Mouse (Mus musculus) urinary bladder, postnatal 4 days (tissue): ENCODE results near the gene Tbc1d9b.
A peak's percentile ranks its signal among the peaks of the same experiment; 100 is the strongest.
"Not testable (repeated sequence)": the region's sequence is repeated elsewhere in the genome, so short reads cannot be mapped to it uniquely, and the experiment has no call there.

Experiments used
- DNase-seq, 2 experiments: peaks; one replicate each; pipeline ENCODE4 v3.0.0; 2021 to 2022; ENCODE audit warnings: low spot score in 2 of 2

The Tbc1d9b gene

DNA sequence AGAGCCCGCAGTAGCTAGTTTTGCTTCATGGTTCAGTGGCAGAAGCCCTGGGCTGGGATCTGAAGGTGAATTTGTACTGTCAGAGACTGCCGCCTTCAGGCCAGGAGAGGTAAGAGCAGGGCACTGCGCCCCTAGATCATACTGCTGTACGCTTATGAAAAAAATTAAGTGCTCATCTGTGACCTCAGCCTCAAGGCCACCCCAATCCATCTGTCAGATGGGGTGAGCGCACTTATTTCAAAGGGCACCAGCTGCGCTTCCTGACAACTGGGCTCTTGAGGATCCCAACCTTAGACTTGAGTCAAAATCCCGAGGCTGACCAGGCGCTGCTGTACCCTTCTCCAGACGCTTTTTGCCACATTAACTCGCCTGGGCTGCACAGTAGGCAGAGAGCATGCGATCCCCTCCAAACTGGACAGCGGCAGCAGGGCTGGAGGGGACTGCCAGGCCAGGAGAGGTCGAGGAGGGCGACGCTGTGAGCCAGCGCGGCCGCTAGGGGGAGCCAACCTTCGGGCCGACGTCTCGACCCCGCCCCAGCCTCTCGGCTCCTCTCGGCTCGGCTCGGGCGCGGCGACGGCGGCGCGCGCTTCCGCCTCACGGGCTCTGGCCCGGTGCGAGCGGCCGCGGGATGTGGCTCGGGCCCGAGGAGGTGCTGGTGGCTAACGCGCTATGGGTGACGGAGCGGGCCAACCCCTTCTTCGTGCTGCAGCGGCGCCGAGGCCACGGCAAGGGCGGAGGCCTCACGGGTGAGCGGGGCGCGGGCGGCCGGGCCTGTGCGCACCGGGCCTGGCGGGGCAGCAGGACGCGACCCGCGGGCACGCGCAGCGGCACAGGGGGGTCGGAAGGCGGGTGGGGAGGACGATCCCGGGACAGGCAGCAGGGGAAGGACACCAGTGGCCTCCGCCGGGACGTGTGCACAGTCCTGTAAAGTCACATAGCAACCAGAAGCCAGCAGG is at the start of gene Tbc1d9b:
Gene Tbc1d9b, plus strand, starts transcription at position 586 of the 956 bp plus-strand sequence.
- peak; percentile 86 to 90 for DNase-seq

DNA sequence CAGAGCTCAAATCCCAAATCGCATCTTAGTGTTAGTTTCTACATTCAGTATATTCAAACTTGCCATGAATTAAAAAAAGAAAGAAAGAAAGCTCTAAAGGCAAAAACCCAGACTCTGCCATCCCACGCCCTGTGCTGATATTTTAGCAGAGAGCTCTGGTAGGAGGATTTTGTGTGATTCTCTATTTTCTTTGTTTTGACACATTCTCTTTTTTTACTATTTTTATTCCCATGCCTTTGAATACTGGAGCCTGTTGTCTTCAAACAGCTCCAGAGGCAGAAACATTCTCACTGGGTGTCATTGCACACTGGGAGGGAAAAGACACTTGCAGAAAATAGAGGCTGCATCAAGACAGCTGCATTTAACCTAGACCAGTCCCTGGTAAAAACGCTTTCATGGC is 45.0 kb upstream of the Tbc1d9b start:
- no peak for DNase-seq

DNA sequence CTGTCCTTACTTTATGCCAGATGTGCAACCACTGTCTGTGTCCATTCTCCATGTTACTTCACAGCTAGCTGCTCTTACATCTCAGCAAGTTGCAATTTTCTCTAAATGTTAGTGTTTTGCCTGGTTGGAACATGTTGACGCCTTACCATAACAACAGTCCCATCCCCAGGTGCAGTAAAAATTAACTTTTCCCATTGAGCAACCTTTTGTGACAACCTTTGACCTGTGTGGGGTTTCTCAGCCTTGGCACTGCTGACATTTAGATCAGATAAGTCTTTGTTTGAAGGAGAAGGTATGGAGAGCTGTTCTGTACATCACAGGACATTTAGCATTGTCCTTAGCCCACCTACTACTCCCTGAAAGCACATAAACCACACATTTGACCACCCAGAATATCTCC is 41.4 kb upstream of the Tbc1d9b start:
- DNase-seq: peak in 1 of 2 experiments; percentile 6

DNA sequence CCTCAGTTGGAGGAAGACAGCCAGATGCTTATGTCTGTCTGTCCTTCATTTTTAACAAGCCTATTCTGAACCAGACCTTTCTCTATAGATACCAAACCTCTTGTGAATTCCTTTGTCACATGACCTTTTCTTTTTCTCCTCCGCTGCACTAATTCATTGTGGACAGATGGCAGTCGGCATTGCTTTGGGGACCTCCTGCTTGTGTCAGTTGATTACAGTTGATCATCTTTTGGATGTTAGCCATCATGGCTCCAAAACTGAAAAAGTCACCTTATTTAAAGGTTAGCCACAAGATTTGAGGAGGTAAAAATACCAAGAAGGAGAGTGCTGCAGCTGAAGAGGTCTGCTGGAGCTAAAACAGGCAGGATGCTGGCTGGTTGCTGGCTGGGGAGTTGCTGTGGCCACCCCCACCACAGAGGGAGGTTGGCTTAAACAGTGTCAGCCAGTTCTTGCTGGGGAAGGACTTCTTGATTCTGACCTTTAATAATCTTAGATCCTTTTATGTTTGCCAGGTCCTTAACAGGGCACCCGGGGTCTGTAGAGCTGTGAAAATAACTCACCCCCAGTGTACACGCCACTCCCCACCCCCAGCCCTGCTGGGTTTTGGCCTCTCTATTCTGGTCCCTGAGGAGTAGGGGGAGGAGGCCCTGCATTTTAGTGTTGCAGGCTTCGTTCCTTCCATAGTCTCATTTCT is 40.1 kb upstream of the Tbc1d9b start:
- peak in 1 of 2 experiments; percentile 49 for DNase-seq

DNA sequence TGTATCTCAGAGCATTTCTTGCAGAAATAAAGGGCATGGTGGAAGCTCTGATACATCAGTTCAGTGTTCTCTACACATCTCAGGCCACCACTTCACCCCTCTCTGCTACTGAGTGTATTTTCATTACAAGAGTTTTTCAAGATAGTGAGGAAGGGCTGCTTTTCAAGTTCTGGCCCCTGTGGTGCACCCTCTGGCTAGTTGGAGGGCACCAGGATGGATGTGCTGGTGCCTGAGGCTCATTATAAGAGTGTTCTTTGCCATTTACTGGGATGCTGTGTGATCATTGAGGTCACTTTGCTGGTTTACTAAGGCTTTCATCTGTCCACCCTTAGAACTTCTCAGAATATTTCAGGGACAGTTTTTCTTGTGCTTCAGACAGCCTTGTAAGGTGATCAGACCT is 39.5 kb upstream of the Tbc1d9b start:
- DNase-seq: peak in 1 of 2 experiments; percentile 5

DNA sequence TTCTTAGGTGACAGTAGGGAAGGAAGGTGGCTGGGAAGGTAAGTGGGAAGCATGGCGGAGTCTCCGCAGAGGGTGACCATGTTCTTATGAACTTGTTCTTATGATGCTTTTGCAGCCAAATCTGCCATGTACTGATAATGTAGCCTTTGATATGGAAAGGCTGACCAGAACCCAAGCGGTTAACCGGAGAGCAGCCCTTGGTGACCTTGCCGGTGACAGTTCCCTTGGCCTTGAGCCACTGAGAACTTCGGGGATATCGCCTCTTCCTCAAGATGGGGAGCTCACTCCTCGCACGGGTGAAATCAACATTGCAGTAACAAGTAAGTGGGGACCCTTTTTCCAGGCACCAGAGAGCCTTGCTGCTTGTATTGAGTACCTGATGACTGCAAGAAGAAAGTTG is 35.5 kb upstream of the Tbc1d9b start:
- DNase-seq: peak in 1 of 2 experiments; percentile 46

DNA sequence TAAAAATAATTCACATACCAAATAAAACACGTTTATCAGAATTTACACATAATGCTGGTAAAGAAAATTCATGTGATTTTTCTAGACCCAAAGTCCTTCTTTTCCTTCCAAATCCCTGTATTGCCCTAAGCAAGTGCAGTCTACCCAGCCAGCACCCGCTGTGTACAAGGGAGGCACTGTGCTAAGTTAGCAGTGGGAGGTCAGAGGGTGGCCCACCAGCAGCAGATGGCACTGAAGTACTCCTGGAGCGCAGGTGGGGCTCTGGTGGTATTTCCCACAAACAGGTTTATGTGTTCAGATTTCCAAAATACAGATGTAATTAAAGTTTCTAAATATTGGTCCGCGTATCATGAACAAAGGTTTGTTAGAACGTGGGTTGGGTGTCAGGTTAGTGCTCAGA is 34.1 kb upstream of the Tbc1d9b start:
- DNase-seq: peak in 1 of 2 experiments; percentile 30

DNA sequence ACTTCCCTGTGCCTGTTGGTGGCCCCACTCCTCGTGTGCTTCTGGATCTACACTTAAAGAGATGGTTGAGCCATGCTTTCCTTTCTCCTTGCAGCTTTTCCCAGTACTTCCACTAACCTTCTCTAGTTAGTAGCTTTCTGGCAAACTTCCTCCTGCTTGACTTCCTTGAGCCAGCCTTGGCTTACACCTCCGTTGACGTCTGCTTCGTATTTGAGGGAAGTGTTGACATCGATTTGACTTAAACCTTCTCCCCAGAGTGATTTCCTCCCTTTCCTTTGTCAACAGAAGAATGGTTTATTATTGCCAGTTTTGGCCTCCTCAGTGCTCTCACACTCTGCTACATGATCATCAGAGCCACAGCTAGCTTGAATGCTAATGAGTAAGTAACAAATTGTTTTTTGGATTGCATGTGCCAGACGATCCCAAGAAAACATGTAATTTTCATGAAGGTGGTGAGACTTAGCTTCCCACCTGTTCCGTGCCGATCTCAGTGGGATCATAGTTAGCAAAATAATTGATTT is 32.2 kb upstream of the Tbc1d9b start:
- no peak for DNase-seq

DNA sequence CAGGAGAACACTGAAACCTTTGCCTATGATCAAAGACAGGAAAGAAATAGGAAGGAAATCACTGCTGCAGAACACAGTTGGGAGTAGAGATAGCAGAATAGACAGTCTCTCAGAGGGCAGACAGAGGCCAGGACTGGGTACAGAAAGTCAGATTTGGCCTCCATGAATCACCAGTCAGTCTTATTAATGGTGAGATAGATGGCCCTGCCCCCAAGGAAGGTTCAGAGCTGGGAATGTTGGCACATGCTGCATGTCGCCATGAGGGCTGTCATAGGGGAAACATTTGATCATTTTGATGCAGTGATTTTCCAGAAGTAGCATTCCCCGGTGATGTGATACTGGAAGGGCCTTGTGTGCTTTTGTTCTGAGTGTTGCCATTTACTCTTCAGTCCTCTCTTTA is 31.5 kb upstream of the Tbc1d9b start:
- DNase-seq: no peak

DNA sequence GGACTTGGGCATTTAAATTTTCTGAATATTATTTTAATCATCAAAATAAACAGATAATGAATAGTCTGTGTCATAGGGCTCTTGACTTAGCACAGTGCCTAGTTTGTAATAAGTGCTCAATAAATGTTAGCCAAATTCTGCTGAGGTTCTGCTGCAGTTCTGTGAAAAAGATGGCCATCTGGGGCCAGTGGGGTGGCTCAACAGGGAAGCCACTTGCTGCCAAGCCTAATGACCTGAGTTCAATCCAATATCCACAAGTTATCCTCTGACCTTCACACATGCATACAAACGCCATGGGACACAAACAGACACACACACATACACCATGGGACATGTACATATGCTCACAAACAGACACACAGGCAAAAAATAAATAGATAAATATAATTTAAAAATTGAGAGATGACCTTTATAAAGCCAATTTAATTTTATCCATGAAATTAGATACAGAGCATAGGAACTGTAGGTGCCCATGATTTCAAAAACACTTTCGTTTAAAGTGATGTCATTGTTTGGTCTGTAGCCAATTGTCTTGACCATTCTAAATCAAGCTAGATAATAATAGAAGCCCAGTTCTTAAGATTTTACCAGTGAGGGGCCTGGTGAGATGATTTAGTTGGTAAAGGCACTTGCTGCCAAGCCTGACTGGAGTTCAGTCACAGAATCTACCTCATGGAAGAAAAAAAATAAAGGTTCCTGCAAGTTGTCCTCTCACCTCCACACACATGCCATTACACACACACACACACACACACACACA is 30.5 kb upstream of the Tbc1d9b start:
- no peak for DNase-seq

DNA sequence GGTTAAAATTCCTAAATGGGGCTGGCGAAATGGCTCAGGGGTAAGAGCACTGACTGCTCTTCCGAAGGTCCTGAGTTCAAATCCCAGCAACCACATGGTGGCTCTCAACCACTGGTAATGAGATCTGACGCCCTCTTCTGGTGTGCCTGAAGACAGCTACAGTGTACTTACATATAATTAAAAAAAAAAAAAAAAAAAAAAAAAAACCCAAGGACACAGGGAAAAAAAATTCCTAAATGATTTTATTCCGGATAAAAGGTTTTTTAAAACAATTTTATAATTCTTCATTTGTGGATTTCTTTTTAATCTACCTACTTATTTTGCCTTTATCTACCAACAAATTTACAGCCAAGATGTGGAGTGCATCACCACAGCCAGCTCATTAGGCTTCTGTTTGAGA is 29.2 kb upstream of the Tbc1d9b start:
- DNase-seq: not testable (repeated sequence)

DNA sequence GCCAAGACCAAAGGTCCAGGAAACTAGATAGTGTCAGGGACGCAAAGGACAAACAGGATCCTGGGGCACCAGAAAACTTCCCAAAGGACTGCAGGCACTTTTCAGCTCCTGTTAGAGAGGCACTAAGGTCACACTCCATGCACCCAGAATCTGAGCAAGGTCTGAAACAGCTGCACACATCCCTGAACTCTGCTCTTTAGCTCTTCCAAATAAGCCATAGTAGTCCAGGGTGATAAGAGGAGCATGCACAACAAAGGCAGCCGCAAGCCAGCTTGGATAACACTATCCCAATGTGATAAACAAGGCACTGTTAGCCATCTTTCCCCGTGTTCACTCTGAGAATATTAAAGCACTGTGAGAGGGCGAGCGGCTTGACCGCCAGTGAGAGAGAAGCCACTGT is 27.2 kb upstream of the Tbc1d9b start:
- DNase-seq: no peak

DNA sequence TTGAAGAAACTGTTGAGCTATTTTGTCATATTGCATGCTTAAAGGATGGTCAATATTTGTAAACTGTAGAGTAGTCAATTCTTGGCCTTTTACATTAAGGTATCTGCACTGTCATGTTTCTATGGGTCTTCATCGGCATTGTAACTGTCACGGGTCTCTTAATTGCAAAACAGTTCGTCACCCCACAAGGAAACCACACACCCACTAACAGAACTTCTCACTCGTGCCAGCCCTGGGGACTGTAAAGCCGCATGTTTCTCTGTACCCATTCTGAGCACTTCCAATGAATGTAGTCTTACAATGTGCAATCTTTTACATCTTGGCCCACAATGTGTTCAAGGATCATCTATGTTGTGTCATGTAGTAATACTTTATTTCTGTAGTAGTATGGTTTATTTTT is 26.0 kb upstream of the Tbc1d9b start:
- no peak for DNase-seq

DNA sequence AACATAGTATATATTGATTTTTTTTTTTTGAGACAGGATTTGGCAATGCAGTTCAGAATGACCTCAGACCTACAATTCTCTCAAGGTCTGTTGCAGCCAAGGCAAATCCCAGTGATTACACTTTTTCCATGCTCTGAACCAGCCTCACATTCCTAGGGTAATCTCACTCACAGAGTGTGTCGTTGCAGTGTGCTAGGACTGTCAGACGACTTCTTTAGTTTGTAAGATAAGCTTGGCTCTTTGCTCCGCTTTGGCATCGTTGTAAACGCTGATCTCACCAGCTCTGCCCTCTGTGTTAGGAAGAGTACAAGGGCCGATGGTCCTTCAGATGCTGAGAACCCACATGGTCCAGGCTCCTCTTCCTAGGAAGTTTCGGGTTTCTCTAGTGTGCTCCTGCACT is 25.2 kb upstream of the Tbc1d9b start:
- no peak for DNase-seq

DNA sequence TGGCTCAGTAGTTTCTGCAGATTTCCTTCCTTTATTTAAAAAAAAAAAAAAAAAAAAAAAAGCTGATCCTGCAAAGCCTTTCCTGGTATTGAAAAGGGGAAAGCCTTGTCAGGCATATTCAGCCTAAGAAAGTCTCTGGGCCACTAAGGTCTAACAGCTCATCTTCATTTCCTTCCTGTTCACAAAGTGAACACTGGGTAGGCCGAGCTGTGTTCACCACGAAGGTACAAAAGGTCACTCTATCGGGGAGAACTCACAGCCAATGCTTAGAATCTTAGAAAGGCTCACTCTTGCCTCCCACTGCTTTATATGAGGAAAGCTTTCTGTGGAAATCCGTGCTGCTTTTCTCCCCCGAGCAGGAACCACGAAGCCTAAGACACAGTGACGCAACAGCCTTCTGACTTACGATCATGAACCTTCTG is 22.4 kb upstream of the Tbc1d9b start:
- DNase-seq: no peak

DNA sequence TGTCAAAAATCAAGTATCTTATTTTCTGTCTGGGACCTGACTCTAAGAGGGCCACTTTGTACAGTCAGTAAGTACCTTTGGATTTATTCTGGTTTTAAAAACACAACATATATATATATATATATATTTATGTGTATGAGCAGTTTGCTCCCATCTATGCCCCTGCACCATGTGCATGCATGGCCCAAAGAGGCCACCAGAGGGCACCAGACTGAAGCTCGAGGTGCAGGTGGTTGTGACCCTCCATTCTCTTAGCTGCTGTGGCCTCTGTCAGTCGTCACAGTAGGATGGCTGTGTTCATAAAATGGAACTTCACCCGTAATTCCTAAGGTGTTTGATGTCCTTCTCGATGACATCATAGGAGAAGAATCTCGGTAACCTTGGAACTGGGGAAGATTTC is 16.9 kb upstream of the Tbc1d9b start:
- peak; percentile 42 to 72 for DNase-seq

DNA sequence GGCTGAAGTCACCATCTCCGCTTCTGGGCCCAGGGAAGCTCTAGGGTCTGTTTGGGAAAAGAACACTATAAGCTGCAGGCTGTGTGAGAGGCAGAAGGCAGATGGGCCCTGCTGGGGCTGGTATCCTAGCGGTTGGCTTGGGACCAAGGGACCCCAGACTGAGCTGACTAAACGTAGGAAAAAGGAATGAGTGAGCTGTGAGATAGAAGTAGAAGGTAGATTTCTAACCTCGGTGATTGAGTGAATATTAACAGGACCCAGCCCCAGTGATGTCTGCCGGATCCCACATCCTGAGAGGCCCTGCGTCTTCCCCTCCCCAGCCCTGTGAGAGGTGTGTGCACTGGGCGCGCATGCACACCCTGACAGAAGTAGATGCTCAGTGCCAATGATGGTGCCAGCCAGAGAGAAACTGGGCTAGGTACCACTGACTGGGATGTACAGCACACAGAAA is 8.5 kb upstream of the Tbc1d9b start:
- DNase-seq: no peak

DNA sequence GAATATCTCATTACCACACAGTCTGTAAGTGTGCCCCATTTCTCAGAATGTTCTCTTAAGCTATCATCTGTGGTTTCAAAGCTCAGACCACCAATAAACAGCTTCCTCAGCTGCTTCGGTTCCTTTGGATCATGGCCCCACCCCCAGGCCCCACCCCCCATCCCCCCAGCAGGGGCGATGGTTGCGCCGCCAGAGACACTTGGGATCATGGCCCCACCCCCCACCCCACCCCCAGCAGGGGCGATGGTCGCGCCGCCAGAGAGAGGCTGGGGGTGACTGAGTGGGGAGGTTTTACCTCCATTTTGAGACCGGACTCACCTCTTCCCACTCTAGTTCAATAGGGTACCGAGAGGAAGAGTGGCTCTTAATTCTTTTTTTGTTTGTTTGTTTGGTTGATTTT is 3.4 kb upstream of the Tbc1d9b start:
- DNase-seq: no peak

DNA sequence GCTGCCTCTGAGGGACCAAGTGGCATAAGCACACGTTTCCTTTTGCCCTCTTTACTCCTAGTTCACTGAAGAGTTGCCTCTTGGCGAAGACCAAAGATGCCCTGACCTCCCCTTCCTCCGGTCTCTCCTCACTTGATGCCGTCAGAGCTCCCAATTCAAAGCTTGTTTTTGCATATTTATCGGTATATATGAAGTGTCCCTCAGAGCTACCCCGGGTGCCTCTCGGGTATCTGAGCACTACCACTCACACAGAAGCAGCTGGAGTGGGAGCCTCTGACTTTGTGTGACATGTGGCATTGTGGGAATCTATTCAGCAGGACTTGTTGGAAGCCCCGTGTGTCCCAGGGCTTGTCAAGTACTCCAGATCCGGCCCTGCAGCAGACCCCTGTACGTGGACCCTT is 605 bp downstream of the Tbc1d9b start:
- DNase-seq: no peak

DNA sequence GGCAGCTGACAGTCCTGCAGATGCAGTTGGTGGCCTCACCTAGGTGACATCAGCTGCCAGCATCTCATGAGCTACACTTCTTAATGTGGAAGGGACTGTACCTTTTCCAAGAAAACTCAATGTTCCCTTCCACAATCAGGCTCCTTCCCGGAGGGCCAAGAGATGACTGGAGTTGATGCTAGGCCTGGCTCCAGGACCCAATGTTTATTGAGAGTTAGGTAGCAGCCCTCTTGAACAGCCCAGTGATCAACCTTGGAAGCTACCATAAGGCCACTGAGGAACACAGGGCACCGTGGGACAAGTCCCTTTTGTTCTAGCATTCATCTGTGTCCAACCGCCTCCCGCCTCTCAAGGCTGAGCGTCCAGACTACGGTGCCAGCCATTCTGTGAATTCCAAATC is 1.1 kb downstream of the Tbc1d9b start:
- DNase-seq: no peak

DNA sequence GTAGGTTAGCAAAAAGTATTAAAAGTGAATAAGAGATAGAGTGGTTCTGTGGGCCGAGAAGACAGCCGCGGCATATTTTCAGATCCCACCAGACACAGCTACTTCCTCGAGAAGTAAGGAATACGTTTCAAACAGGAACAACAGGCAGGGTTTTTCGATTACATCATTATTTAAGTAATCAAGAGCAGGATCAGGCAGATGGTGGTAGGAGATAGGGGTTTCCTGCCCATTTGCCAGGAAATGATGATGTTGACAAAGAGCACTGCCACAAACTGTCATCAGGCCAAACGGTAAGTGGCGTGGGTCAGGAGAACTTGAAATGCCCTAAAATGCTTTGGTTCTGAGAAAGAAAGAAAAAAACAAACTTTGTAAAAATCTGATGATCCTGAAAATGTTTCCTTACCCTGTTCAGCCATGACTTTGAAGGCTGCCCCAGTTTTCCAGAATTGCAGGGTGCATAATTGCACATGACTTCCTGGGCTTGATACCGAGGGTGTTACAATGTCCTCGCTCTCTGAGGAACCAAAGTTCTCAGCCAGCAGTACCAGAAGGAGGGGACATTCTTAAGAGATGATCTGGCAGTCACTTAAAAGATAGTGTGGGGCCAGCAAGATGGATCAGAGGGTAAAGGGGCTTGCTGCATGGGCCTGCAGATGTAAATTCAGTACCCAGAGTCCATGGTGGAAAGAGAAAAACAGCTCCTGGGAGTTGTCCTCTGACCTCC is 3.1 kb downstream of the Tbc1d9b start:
- DNase-seq: no peak
